Mouse (Mus musculus): ENCODE measurements around the gene Phc1. TPM values are rescaled to one million over a fixed set of nuclear protein-coding genes. Genes with fewer than 3 reads are reported as not detected.

Gene Phc1
- polyA plus RNA-seq, 1 experiment: 5.9 TPM

DNA sequence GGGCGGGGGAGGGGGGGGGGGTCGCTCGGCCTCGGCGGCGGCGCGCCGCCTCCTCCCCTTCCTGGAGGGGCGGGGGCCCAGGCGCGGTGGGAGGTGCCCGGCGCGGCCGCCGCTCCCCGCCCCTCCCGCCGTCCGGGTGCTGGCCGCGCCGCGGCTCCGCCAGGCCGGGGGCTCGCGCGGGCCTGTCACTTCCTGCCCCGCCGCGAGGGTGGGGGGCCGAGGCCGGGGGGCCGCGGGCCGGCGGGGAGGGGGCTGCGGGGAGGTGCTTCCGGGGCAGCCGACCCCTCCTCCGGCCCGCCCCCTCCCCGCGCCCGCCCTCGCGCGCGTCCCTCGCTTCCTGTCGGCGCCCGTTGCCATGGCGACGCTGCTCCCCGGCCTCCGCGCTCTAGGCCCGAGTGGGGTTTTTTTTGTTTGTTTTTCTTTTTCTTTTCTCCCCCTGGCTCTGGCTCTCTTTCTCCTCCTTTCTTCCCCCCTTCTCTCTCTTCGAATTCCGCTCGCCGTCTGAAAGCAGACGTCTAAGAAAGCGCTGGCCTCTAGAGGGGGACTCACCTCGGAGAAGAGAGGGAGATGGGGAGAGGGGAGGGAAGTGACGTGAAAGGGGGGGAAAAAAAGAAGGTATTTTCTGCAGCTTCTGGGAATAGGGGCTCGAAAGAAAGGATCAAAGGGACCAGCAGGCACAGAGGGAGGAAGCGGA is 566 bp downstream of the Phc1 start:
- no peak for DNase-seq (ENCODE audit: low read depth, low spot score)

DNA sequence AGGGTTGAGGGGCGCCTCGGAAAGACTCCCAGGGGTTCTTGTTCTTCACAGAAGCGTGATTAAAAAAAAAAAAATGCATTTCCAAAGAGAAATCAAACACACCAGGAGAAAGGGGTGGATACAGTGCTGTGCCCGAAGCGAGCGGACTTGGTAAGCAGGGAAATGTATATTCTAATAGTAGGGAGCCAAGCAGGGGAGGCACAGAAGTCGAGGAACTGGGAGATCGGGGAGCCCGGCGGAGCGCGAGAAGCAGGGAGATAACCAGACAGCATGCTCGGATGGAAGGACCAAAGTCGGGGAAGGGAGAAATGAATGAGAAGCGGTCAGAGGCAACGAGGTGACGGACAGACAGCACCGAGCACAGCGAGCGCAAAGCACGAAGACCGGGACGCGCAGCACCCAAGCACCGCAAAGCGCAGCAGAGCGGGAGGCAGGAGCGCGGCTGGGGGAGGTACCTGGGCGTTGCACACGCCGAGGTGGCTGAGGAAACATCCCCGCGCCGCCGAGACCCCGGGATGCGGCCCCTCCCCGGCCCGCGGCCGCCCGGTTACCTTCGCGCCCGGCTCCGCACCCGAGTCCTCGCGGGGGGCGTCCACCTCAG is 1.2 kb downstream of the Phc1 start:
- WGBS: 1% methylated on average over 43 of the region's 51 CpGs

More for the DNA sequence above, 566 bp downstream of the Phc1 start:
- under 1% methylated on average over 41 of the region's 71 CpGs for WGBS

DNA sequence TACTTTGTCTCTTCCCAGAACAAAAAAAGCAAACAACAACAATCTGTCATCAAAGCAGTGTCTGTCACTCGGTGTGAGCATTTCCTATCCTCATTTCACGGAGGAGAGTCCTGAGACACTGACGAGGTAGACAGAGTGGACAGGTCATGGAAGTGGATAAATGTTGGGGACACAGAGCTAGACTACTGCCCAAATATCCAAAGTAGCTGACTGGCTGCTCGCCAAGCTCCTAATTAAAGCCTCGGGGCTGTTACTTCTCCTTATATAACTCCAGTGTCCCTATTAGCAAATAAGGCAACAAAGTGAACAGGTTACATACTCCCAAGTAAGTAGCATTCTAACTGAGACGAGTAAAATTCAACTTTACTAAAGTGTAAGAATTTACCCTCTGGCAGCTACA is 2.8 kb downstream of the Phc1 start:
- no peak for DNase-seq (ENCODE audit: low read depth, low spot score)
- WGBS: 66% methylated on average over 6 of the region's 6 CpGs

More for the DNA sequence above, 1.2 kb downstream of the Phc1 start:
- DNase-seq (ENCODE audit: low read depth, low spot score): no peak

DNA sequence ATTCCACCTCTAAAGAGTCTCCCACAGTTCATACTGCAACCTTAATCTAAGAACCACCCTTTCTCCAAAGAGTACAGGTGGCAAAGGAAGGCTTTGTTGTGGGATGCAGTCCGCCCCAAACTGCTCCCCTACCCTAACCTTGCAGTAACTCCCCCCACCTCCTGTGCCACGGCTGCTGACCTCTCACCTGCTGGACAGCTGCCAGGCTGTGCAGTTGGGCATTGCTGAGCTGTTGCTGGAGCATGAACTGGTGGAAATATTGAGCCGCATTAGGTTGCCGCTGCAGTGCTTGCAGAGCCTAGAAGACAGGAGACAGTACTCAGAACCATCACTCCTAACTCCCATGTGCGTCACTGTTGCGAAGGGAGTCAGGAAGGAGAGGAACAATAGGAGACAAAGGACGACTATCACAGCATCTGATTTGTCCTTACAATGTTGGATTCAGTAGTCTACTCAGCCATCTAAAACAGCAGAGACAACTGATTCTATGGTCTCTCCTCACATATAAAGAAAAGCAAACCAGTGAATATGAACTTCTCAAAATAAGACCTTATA is 5.5 kb downstream of the Phc1 start:
- WGBS: 81% methylated on average over 7 of the region's 7 CpGs
- DNase-seq (ENCODE audit: low read depth, low spot score): no peak

DNA sequence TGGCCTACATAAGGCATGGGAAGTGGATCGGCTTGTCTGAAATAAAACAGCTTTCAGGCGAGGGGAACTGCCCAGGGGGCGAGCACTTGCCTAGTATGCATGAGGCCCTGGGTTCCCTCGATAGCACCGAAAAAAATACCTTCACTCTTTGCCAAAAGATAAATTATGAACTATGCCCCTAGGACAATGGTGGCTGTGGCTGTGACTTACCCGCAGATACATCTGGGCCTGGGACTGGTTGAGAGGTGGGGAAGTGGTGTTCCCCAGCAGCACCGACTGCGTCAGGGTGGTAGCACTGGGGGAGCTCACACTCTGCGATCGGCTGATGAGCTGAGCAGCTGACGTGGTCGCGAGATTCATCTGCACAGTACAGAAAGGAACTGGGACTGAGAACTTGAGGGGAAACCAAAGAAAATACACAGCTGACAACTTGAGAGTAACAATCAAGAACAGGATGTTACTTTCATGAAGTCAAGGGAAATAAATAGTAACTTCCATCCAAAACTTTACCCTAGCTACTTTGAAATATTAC is 7.2 kb downstream of the Phc1 start:
- DNase-seq (ENCODE audit: low read depth, low spot score): no peak
- 87% methylated on average over 13 of the region's 13 CpGs for WGBS

DNA sequence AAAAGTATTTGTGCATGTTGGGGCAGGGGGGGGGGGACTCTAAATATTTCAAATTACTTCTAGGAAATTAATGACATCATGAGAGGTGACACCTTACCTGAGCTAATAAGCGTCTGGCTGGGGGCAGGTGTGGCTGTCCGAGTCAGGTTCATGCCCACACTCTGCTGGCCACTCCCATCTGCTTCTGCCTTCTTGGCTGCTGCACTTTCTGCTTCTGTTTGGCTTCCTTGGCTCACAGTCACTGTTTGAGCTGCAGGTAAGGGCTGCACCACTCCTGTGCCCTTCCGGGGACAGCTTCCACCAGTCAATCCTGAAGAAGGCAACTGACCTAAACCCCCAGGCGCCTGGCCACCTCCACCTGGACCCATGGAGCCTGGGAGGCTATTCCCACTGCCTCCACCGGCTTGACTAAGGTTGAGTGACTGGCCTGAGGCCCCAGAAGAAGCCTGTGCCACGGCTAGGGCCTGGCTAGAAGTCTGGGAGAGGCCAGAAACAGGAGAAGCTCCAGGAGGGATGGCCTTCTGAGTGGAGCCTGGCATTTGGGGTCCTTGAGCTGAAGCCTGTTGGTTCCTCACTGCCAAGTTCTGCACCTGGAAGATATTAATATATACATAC is 14.9 kb downstream of the Phc1 start:
- DNase-seq (ENCODE audit: low read depth, low spot score): no peak
- 80% methylated on average over 6 of the region's 6 CpGs for WGBS

DNA sequence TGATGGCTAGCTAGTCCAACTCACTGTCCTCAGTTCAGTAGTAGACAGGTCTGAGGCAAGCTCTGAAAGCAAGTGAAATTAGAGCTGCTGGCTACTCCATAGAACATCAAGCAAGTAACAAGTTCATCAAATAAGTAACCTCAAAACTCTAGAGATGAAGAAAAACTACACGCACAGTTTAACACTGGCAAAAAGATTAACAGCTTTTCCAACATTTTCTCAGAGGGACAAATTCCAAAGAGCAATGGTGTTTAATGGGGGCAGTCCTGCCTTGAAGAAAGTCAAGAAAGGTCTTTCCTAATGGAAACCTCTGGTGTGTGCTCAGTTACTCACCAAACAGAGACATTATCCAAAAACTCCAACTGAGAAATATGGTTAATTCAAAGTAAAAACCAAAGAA is 21.6 kb downstream of the Phc1 start:
- WGBS: 89% methylated on average over 1 of the region's 1 CpGs
- DNase-seq (ENCODE audit: low read depth, low spot score): no peak

DNA sequence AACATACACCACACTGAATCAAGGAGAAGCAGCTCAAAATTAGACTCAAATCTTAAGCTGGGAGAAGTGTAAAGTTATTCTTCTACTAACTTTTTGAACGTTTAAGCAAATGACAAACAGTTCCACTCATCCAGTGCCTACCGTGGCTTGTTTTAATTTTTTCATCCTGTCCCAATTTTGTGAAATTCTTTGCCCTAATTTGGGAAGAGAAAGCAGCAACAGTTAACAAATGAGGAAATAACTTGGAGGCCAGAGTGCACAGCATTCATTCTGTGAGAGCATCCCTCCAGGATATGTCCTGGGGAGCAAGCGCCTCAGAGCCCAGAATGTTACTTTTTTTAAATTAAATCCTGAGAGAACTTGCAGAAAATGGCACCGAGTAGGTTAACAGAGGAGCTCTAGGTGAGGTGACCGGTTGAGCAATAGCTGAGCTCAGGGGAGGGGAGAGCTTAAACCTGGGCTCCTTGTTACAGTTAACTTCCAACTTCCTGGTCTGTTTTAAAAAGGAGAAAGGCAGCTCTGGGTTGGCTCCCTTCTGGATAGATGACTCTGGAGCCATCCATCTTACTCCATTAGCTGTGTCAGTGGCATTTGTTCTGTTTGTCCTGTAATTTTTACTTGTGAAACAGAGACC is 30.1 kb downstream of the Phc1 start:
- DNase-seq (ENCODE audit: low read depth, low spot score): no peak
- WGBS: 13% methylated on average over 5 of the region's 5 CpGs

DNA sequence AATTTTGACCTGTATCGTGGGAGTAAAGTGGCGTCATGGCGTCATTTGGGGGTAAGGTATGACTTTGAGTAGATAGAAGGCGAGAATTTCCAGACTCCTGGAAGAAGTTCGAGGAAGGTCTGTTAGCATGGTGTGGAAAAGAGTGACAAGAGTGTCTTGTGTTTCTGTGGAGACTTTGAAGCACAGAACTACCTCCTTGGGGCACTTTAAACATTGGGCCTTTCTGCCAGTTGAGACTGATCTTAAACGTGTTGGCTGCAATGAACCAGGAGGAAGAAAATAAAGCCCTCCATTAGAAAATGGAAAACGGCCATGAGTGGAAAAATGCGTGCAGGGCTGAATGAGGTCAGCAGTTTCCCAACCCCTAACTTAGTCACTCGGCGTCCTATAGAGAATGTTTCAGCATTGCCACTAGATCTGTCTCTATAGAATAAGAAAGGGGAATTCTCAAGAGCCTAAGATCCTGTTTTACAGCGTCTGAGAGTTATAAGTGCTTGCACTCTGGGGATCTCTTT is 30.9 kb downstream of the Phc1 start:
- under 1% methylated on average over 11 of the region's 11 CpGs for WGBS

DNA sequence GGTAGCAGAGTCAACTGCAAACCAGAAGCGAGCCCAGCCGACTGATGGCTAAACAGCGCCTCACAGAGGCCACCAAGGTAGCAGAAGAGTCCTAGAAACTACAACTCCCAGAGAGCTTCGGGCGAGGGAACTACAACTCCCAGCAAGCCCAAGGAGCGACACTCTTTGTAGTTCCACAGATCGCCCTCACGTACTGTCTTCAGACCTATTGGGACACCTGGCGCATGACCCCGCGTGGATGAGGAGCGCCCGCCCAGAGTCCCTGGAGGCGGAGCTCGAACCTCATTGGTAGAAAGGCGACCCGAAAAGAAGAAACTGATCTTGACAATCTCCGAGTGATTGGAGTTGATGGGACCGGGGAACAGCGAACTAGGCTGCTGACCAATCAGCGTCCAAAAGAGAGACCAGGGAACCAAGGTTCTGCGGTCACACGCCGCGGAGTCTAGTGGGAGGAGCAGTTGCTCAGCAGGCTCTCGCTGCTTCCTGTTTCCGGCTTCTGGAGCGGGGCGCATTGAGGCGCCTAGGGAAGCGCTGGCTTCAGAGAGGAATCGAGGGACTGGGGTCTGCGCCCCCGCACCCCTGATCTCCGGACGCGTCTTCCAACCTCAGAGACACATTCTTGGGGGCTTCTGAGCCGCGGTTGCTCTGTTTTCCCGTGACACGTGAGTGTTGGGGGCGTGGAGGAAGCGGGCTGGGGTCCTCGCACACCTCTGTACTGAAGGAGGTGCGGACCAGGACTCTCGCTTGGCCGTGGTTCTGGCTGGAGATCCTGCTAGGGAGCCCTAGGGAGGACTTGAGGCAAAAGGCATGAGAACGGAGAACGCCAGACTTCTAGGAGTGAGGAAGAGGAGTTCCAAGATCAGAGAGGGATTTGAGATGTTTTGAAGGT is 31.6 kb downstream of the Phc1 start, which contains the start of gene M6pr:
M6pr (plus strand) TSS at position 216 of the 889 bp plus-strand sequence.
- peak; percentile 94 for DNase-seq (ENCODE audit: low read depth, low spot score)
- WGBS: under 1% methylated on average over 49 of the region's 49 CpGs

More for the DNA sequence above, 30.9 kb downstream of the Phc1 start:
- no peak for DNase-seq (ENCODE audit: low read depth, low spot score)

DNA sequence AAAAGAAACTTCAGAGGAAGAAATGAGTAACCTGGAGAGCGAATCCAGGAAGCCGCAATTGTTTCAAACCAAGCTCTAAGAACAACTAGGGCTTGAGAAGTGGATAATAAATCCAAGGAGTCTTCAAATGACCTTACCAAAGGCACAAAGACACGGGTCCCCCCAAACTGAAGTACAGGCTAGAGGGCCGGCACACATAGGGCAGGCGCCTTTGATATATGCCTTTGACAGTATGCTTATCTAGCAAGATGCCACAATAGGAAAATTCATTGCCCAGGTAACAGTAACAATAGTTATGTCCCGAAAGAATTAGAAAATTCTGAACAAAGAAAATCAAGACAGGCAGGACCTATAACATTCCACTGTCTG is 32.2 kb downstream of the Phc1 start:
- no peak for DNase-seq (ENCODE audit: low read depth, low spot score)
- 71% methylated on average over 6 of the region's 6 CpGs for WGBS

DNA sequence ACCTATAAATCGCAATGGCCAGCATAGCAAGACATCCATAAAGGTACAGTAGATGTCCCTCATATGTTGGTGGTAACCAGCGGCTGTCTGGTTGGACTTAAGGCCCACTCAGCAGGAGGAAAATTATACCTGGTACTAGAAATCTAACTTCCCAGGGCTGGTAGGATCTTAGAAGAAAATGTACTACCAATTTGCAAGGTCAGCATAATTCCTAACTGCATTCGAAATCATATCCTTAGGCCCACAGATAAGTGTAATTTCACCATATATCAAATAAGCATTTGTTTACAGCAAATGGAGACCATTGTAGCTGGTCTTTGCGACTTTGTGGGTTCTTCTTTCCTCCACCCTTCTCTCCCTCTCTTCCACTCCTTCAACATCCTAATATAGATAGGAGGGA is 33.7 kb downstream of the Phc1 start:
- WGBS: 78% methylated on average over 4 of the region's 4 CpGs
- no peak for DNase-seq (ENCODE audit: low read depth, low spot score)

DNA sequence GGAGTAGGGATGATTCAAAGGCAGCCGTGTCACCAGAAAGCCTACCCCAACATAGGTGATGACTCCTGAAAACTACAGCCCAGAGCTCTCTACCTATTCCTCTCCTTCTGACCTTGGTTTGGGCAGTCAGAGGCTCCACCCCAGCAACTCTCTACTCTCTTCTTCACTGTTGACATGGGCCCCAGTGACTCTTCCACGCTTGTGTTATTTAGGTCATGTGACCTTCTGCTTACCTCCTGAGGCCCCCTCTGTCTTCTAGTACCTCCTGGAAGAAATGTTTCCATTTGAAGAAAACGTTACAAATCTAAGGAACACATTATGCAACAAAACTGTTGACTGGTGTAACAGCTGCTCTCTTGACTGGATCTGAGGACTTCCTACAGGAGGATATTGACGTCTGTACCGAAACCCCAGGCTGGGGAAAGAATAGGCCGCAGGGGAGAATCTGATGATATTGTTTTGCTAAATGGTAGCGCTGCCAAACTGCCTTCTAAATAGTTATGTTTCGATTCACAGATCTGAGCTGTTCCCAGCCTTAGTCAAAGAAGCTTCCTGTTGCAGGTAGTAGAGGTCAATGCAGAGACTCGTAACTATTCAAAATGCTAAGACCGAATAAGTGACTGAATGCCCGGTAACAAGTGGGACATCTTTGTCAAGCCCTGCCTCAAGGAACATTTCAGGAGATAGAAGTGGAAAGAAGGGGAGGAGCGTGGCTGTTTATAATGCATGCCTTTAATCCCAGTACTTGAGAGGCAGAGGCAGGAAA is 35.4 kb downstream of the Phc1 start:
- WGBS: 79% methylated on average over 12 of the region's 12 CpGs
- DNase-seq (ENCODE audit: low read depth, low spot score): no peak

DNA sequence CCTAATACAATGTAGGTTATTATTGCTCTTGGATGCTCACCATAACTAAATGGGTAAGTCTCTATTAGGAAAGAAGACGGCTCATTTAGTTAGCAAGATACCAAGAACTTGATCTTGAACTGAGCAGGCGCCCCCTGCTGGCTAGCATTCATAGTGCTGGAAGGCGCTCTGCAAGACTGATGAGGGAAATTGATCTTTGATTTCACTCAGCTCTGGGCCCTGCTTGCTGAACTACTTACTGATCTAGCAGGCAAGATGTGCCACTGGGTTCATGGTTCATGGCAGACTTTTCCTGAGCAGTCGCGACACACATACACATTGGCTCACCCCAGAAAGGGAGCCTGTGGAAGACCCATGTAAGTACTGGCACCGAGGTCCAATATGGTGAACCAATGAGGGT is 36.0 kb downstream of the Phc1 start:
- 29% methylated on average over 6 of the region's 6 CpGs for whole genome bisulfite sequencing
- no peak for DNase-seq (ENCODE audit: low read depth, low spot score)

DNA sequence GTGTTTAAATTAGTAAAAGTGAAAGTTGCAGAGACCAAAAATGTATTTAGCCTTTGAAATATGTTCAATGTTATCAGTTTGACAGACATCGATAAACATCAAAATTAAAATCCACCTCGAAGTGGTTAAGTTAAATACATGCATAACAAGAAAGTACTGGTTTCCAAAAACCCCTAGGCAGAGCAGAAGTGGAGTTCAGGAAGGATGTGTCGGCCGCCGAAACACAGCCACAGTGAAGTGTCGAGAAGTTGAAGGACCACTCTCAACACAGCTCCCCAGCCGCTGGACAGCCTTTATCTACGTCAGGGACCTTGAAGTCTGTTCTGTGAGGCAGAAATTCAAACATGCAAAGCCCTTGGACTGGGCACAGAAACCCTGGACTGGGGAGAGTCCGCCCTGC is 36.8 kb downstream of the Phc1 start:
- DNase-seq (ENCODE audit: low read depth, low spot score): no peak
- WGBS: 78% methylated on average over 9 of the region's 9 CpGs

DNA sequence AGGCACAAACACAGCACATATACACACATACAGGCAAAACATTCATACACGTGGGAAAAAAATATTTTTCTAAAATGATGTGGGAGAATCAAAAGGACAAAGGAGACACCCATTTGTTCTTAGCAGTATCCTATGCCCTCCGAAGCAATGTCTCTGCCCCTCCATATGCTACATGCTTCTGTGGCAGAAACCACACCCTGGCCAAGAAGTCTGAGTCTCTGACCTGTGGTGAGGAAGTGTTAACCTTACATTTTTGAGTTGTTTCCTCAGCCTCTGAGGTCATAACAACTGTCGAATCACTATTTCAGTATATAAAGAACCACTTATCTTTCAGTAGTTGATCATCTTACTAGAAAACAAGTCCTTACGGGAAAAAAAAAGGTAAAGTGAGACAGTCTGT is 37.7 kb downstream of the Phc1 start:
- WGBS: 71% methylated on average over 4 of the region's 4 CpGs
- DNase-seq (ENCODE audit: low read depth, low spot score): no peak

DNA sequence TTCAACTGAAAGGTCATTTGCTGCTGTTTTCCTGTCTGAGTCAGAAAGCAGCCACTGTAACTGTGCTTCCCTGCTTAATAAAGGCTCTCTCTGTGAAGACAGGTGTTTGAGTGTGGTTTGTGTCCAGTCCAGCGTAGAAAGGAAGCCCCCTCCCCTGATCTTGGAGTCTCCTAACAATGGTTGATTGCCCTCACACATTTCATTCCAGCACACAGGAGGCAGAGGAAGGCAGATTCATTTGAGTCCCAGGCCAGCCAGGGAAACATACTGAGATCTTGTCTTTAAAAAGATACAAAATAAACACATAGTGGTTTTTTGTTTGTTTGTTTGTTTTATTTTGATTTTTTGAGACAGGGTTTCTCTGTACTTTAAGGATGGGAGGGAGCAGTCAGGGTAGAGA is 38.2 kb downstream of the Phc1 start:
- 67% methylated on average over 1 of the region's 1 CpGs for WGBS

DNA sequence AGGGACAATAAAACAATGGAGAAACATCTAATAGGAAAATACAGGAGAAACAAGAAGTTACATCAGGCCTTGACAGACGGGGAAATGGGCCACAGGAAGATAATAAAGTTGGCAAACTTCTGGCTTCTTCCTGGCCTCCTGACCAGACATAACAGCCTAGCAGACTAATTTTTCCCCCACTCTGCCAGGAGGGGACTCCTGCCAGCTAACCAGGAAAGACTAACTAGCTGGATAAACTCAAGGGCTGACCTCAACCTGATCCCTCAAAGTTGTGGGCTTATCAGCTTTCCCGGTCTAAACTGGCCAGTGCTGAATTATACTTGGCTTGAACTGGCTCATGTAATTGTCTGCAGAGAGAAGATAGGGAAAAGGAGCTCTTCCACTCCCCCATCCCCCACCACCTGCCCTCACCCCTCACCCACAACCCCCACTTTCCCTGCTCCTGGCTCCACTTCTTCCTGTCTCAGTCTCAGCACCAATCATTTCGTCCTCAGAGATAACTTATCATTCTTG is 40.7 kb downstream of the Phc1 start:
- WGBS: 51% methylated on average over 3 of the region's 3 CpGs
- no peak for DNase-seq (ENCODE audit: low read depth, low spot score)

More for the DNA sequence above, 38.2 kb downstream of the Phc1 start:
- DNase-seq (ENCODE audit: low read depth, low spot score): no peak

All from large intestine, adult 2 months (tissue).